Mouse (Mus musculus): ENCODE data around the gene Gpkow.

DNA sequence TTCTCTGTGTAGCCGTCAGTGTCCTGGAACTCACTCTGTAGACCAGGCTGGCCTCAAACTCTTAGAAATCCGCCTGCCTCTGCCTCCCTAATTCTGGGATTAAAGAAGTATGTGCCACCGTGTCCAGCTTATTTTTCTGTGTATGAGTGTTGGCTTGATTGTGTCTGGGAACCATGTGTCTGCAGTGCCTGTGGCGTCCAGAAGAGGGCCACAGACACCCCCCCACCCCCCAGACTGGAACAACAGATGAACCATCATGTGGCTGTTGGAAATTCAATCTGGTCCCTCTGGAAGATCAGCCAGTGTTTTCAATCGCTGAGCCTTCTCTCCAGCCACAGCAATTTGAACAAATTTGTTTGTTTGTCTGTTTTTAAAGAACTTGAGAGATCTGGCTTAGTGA is 46.5 kb downstream of the Gpkow start:
- TF ChIP-seq CTCF (IDR thresholded peaks at IDR 0.05; ENCODE audit: low read depth, low read length) (no peak), POLR2A (IDR thresholded peaks at IDR 0.05; ENCODE audit: borderline replicate concordance, low read depth, low read length) (no peak)
